Mouse (Mus musculus): ENCODE measurements at regions not wholly inside any gene's neighbourhood (a gene's known extent, or its start where the extent isn't known, plus 50 kb on each side); places are given as distances from the start of the nearest gene placed in this dataset.

- H3K27me3 ChIP-seq (ENCODE audit: control insufficient read depth, insufficient read depth, low read length): no peaks in the 10 kb centered on the region
- no peaks in the 10 kb centered on the region for H3K9me3 ChIP-seq (ENCODE audit: control insufficient read depth, low read length)
- no peak overlapping the region for H3K4me2 ChIP-seq (ENCODE audit: low read depth)
- ATAC-seq (ENCODE audit: insufficient read depth, low FRiP score, low TSS enrichment) (no peak), DNase-seq (ENCODE audit: low spot score) (no peak)
- no peak overlapping the region for H3K27ac ChIP-seq (ENCODE audit: low read depth, low read length)
- H3K36me3 ChIP-seq (ENCODE audit: control insufficient read depth, insufficient read depth, low read length): no peaks in the 10 kb centered on the region
- no peak overlapping the region for H3K9ac ChIP-seq (ENCODE audit: low read length)
- WGBS: 48% methylated on average over 8 of the region's 8 CpGs
- no peak overlapping the region for H3K4me3 ChIP-seq (ENCODE audit: low read depth, low read length)
- no peaks in the 10 kb centered on the region for H3K4me1 ChIP-seq (ENCODE audit: control insufficient read depth, insufficient read depth, low read length)
These were observed 66.0 kb upstream of the Arhgap21 start for GRCm38 (mm10) chr2:21034651-21035050.

- Histone ChIP-seq H3K27ac (ENCODE audit: low read depth, low read length) (no peak overlapping the region), H3K4me1 (ENCODE audit: control insufficient read depth, insufficient read depth, low read length) (no peaks in the 10 kb centered on the region), H3K9ac (ENCODE audit: low read length) (no peak overlapping the region), H3K4me3 (ENCODE audit: low read depth, low read length) (no peak overlapping the region), H3K9me3 (ENCODE audit: control insufficient read depth, low read length) (no peaks in the 10 kb centered on the region), H3K27me3 (ENCODE audit: control insufficient read depth, insufficient read depth, low read length) (no peaks in the 10 kb centered on the region), H3K36me3 (ENCODE audit: control insufficient read depth, insufficient read depth, low read length) (no peaks in the 10 kb centered on the region), H3K4me2 (ENCODE audit: low read depth) (no peak overlapping the region)
- DNase-seq (ENCODE audit: low spot score) (no peak), ATAC-seq (ENCODE audit: insufficient read depth, low FRiP score, low TSS enrichment) (no peak)
- WGBS: 60% methylated on average over 4 of the region's 4 CpGs
These were observed 62.0 kb upstream of the Arhgap21 start for GRCm38 (mm10) chr2:21030650-21031049.

DNA sequence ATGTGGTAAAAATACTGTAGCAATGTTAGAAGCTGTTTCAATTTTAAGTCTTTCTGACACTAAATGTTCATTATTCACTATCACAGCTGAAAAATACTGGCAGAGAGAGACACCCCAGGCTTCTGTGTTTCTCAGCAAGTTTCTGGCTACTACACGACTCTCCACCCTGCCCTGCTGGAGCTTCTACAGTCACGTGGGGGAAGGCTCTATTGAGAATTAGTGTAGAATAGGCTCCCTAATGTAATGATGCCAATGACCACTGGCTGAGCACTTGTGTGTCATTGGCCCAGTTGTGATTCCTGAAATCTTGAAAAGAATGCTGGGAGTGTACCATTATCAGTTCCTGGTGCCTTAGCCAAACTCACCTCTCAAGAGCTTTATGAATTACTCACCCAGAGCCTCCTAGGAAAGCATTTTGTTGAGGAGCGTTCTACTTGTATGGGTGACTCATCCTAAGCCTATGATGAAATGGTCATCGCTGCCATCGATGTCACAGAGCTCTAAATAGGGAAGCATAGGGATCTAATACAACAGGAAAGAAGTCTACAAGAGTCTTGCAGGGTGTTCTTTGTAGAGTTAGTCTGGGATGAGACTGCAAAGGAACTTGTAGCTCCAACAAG, 60.8 kb upstream of the Arhgap21 start:
- ATAC-seq (ENCODE audit: insufficient read depth, low FRiP score, low TSS enrichment): no peak
- Histone ChIP-seq H3K9me3 (ENCODE audit: control insufficient read depth, low read length) (no peaks in the 10 kb centered on the region), H3K27me3 (ENCODE audit: control insufficient read depth, insufficient read depth, low read length) (no peaks in the 10 kb centered on the region), H3K36me3 (ENCODE audit: control insufficient read depth, insufficient read depth, low read length) (no peaks in the 10 kb centered on the region), H3K4me2 (ENCODE audit: low read depth) (no peak overlapping the region), H3K4me1 (ENCODE audit: control insufficient read depth, insufficient read depth, low read length) (no peaks in the 10 kb centered on the region), H3K9ac (ENCODE audit: low read length) (no peak overlapping the region), H3K4me3 (ENCODE audit: low read depth, low read length) (no peak overlapping the region), H3K27ac (ENCODE audit: low read depth, low read length) (no peak overlapping the region)
- WGBS: 86% methylated on average over 5 of the region's 5 CpGs
- no peak for DNase-seq (ENCODE audit: low spot score)

DNA sequence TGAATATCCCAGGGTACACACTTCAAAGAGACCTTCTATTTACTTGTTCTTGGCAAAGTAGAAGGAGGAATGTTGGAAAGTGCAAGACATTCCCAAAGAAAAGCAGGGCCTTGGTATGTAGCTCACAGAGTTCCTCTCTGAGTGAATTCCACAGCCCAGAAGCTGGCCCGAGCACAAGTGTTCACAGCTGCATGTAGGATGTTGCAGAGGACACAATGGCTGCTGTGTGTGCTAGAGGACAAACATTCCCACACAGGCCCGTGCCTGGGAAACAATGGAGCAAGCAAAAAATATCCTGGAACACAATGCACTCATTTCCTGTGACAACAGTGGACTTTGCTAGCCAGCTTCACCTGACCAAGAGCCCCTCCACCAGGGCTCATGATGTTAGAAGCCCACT, 59.9 kb upstream of the Arhgap21 start:
- Histone ChIP-seq H3K36me3 (ENCODE audit: control insufficient read depth, insufficient read depth, low read length) (no peaks in the 10 kb centered on the region), H3K27ac (ENCODE audit: low read depth, low read length) (no peak overlapping the region), H3K9me3 (ENCODE audit: control insufficient read depth, low read length) (no peaks in the 10 kb centered on the region), H3K27me3 (ENCODE audit: control insufficient read depth, insufficient read depth, low read length) (no peaks in the 10 kb centered on the region), H3K4me3 (ENCODE audit: low read depth, low read length) (no peak overlapping the region), H3K4me1 (ENCODE audit: control insufficient read depth, insufficient read depth, low read length) (no peaks in the 10 kb centered on the region), H3K9ac (ENCODE audit: low read length) (no peak overlapping the region), H3K4me2 (ENCODE audit: low read depth) (no peak overlapping the region)
- ATAC-seq (ENCODE audit: insufficient read depth, low FRiP score, low TSS enrichment) (no peak), DNase-seq (ENCODE audit: low spot score) (no peak)
- 28% methylated on average over 2 of the region's 2 CpGs for WGBS

GRCm38 (mm10) chr2:21018535-21018934, 49.9 kb upstream of the Arhgap21 start:
- Histone ChIP-seq H3K4me2 (ENCODE audit: low read depth) (no peak overlapping the region), H3K4me1 (ENCODE audit: control insufficient read depth, insufficient read depth, low read length) (no peaks in the 10 kb centered on the region), H3K9me3 (ENCODE audit: control insufficient read depth, low read length) (no peaks in the 10 kb centered on the region), H3K27me3 (ENCODE audit: control insufficient read depth, insufficient read depth, low read length) (no peaks in the 10 kb centered on the region), H3K36me3 (ENCODE audit: control insufficient read depth, insufficient read depth, low read length) (no peaks in the 10 kb centered on the region), H3K4me3 (ENCODE audit: low read depth, low read length) (no peak overlapping the region), H3K27ac (ENCODE audit: low read depth, low read length) (no peak overlapping the region), H3K9ac (ENCODE audit: low read length) (no peak overlapping the region)
- no peak for ATAC-seq (ENCODE audit: insufficient read depth, low FRiP score, low TSS enrichment)
- DNase-seq (ENCODE audit: low spot score): no peak
- 79% methylated on average over 1 of the region's 1 CpGs for WGBS
